Mouse (Mus musculus) ES-Bruce4 (cell line): ENCODE measurements around the gene Msi1. TPM values are rescaled to one million over a fixed set of nuclear protein-coding genes. Genes with fewer than 3 reads are reported as not detected.
A peak's percentile ranks its signal among the peaks of the same experiment; 100 is the strongest.

ENCODE experiments used
- H3K27ac ChIP-seq: 2 replicates; pipeline ENCODE4 v1.5.1; 2012; ENCODE audit warnings: low read length, inconsistent platforms; ENCODE audit not compliant: insufficient read depth
- H3K27me3 ChIP-seq: 2 replicates; pipeline ENCODE4 v1.6.1; 2012; ENCODE audit warnings: mild to moderate bottlenecking, low read length, inconsistent platforms; ENCODE audit not compliant: control insufficient read depth, poor library complexity, insufficient read depth, severe bottlenecking
- H3K36me3 ChIP-seq: 2 replicates; pipeline ENCODE4 v1.6.1; 2012; ENCODE audit warnings: inconsistent platforms, mild to moderate bottlenecking, low read length, moderate library complexity; ENCODE audit not compliant: control insufficient read depth, poor library complexity, insufficient read depth, severe bottlenecking
- H3K4me1 ChIP-seq: one replicate; pipeline ENCODE4 v1.8.1; 2011; ENCODE audit warnings: low read length; ENCODE audit not compliant: control insufficient read depth, insufficient read depth
- H3K4me3 ChIP-seq: 2 replicates; pipeline ENCODE4 v1.5.1; 2011; ENCODE audit warnings: low read depth, mild to moderate bottlenecking, low read length
- H3K9ac ChIP-seq: 2 replicates; pipeline ENCODE4 v1.6.1; 2012; ENCODE audit warnings: low read depth, mild to moderate bottlenecking, inconsistent platforms; ENCODE audit not compliant: poor library complexity, severe bottlenecking
- H3K9me3 ChIP-seq: replicated peaks from 2 replicates; pipeline ENCODE4 v1.6.1; 2012; ENCODE audit warnings: mild to moderate bottlenecking, low read length, inconsistent platforms; ENCODE audit not compliant: control insufficient read depth, poor library complexity, insufficient read depth, severe bottlenecking
- CTCF ChIP-seq: IDR thresholded peaks from one replicate; pipeline ENCODE4 v1.8.1; 2011; ENCODE audit warnings: low read depth, low read length
- EP300 ChIP-seq: IDR thresholded peaks from 2 replicates; pipeline ENCODE4 v1.6.1; 2011; ENCODE audit warnings: low read depth, low read length; ENCODE audit not compliant: insufficient read depth
- POLR2A ChIP-seq: IDR thresholded peaks from one replicate; pipeline ENCODE4 v1.8.1; 2011; ENCODE audit warnings: low read length; ENCODE audit not compliant: insufficient read depth
- polyA plus RNA-seq: library from polyadenylated mRNA; stranded (reverse); fragments of >200 nt; gene quantifications from 2 replicates; pipeline ENCODE4 v1.2.4, GENCODE M21; 2011; ENCODE audit warnings: low read depth; ENCODE audit not compliant: missing spikeins, insufficient read depth, insufficient read length

Gene Msi1
- 48.7 and 49.2 TPM in 2 replicates for polyA plus RNA-seq

DNA sequence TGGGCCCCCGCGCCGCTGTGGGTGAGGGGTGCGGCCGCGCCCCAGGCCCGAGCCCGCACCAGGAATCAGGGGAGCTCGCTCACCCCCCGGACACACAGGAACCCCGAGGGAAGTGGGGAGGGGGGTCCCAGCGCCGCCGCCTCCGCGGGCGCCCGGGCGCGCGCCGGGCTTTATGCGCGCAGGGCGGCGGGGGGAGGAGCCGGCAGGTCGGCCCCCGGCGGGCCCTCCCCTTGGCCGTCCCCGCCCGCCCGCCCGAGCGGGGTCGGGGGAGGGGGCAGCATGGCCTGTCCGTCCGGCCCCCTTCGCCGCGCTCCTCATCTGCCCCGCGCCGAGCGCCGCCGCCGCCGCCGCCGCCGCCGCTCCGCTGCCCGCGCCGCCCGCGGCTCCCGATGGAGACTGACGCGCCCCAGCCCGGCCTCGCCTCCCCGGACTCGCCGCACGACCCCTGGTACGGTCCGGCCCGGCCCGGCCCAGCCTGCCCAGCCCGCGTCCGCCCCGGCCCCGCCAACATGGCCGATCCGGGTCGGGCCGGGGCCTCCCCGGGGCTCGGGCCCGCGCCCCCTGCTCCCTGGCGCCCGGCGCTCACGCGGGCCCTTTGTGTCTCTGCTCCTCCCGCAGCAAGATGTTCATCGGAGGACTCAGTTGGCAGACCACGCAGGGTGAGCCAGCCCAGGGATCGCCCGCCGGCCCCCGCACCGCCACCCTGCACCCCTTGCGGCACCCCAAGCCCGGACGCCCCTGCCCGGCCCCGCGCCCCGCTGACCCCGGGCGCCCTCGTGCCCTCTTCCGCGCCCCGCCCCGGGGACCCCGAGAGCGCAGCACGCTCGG, at the start of gene Msi1:
Gene Msi1, plus strand, starts transcription at position 241 of the 828 bp plus-strand sequence.
- Histone ChIP-seq H3K4me3 (peak within 1 kb of the TSS; percentile 77), H3K9me3 (no peaks in the 10 kb centered on the region), H3K27ac (no peak within 1 kb of the TSS), H3K36me3 (no peaks in the 10 kb centered on the region), H3K27me3 (peaks cover 11% of the 10 kb centered on the region; the same call in 1 of the 2 replicates), H3K4me1 (peaks cover 9% of the 10 kb centered on the region), H3K9ac (peak within 1 kb of the TSS; percentile 98)
- TF ChIP-seq EP300 = no peak
- no peak for TF ChIP-seq POLR2A
- TF ChIP-seq CTCF = no peak

DNA sequence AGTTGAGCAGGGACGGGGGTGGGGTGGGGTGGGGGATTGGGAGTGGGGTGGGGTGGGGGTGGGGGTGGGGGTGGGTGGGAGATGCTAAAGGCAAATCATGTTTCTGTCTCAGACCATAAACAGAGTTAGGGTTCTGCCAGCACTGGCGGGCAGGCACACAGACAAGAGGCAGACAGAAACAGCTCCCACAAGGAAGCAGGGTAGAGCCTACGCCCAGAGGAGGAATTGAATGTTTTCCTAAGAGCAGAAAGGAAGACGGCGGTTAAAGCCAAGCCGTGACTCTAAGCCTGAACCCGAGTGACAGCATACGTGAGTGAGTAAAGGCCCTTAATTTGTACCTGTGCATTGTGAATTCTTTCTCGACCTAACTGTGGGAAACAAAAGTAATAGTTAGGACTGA, 37.5 kb upstream of the Msi1 start:
- H3K4me3 ChIP-seq = no peak overlapping the region
- no peak overlapping the region for H3K9ac ChIP-seq
- H3K27ac ChIP-seq = no peak overlapping the region
- H3K4me1 ChIP-seq = peaks cover 4% of the 10 kb centered on the region
- no peaks in the 10 kb centered on the region for H3K9me3 ChIP-seq
- TF ChIP-seq CTCF = no peak
- TF ChIP-seq EP300 = no peak
- TF ChIP-seq POLR2A = no peak
- no peaks in the 10 kb centered on the region for H3K27me3 ChIP-seq
- H3K36me3 ChIP-seq = no peaks in the 10 kb centered on the region

DNA sequence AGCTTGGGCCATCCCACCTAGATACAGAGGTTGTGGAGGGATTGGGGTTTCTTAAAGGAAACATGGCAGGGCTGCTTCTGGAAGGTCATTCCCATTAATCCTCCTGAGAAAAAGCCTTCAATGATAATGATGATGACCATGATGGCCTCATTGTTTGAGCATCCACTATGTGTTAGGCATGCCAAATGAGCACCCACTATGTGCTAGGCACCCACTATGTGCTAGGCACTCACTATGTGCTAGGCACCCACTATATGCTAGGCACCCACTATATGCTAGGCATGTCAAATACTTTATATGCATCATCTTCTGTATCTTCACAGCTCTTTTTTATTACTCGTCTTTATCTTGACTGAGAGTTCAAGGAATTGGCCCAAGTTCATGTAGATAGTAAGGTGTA, 36.4 kb upstream of the Msi1 start:
- Histone ChIP-seq H3K27ac (no peak overlapping the region), H3K9ac (no peak overlapping the region), H3K9me3 (no peaks in the 10 kb centered on the region), H3K4me1 (peaks cover 4% of the 10 kb centered on the region), H3K36me3 (no peaks in the 10 kb centered on the region), H3K27me3 (no peaks in the 10 kb centered on the region), H3K4me3 (no peak overlapping the region)
- TF ChIP-seq EP300 (no peak), CTCF (no peak), POLR2A (no peak)

DNA sequence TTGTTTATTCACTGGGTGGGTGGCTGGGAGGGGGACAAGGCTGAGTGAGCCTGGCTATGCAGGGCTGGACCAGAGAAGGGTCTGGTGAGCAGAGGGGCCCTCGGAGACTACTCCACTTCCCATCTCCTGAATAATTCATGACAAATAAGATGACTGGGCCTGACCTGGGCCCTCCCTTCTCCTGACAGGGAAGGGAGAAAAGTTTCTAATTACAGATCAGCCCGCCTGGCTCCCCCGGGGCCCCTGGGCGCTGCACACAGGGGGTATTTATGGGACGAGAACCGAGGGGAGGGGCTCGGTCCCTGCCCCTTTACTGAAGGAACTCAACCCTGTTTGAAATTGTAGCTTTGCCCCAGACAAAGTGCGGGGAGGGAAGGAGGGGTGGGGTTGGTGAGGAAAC, 35.2 kb upstream of the Msi1 start:
- 0 out of 2 replicates have a peak overlapping the region, but pooled peaks have one; percentile 1 for H3K27ac ChIP-seq
- peaks cover 4% of the 10 kb centered on the region for H3K4me1 ChIP-seq
- TF ChIP-seq POLR2A = no peak
- no peak for TF ChIP-seq EP300
- no peak for TF ChIP-seq CTCF
- H3K27me3 ChIP-seq = no peaks in the 10 kb centered on the region
- H3K9me3 ChIP-seq = no peaks in the 10 kb centered on the region
- no peaks in the 10 kb centered on the region for H3K36me3 ChIP-seq
- no peak overlapping the region for H3K4me3 ChIP-seq
- H3K9ac ChIP-seq = 0 out of 2 replicates have a peak overlapping the region, but pooled peaks have one; percentile 13

DNA sequence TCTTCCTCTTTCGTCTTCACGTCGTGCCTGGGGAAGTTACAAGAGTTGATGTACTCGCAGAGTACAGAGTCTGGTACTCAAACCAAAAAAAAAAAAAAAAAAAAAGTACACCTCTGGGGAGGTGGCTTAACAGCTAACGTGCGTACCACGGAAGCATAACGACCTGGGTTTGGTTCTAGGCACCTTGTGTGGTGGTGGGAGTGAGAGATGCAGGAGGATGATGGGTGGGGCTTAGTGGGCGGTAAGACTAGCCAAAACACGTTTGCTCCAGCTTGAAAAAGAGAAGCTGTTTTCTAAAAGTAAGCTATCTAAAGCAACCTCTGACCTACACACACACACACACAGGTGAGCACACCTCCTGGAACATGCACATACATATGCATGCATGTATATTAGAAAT, 34.6 kb upstream of the Msi1 start:
- peaks cover 4% of the 10 kb centered on the region for H3K4me1 ChIP-seq
- H3K4me3 ChIP-seq = no peak overlapping the region
- no peaks in the 10 kb centered on the region for H3K36me3 ChIP-seq
- 0 out of 2 replicates have a peak overlapping the region, but pooled peaks have one; percentile 16 for H3K27ac ChIP-seq
- 0 out of 2 replicates have a peak overlapping the region, but pooled peaks have one; percentile 13 for H3K9ac ChIP-seq
- H3K9me3 ChIP-seq = no peaks in the 10 kb centered on the region
- TF ChIP-seq POLR2A (no peak), CTCF (no peak)
- no peaks in the 10 kb centered on the region for H3K27me3 ChIP-seq

DNA sequence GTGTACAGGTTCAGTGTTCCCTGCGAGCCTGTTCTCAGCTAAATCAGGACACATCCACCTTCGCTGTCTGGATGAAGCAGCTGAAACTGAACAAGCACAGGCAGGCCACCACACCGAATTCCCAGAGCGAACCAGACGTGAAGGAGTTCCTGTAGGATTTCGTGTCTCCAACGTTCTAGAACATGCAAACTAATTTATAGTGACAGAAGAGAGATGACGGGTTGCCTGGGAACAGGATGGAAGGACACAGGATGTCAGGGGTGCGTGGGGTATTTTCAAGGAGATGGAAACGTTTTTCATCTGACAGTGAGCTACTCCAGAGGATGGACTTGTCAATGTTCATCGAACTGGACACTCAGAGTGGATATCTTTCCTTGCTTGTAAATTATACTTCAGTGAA, 32.7 kb upstream of the Msi1 start:
- no peak for TF ChIP-seq CTCF
- TF ChIP-seq EP300 = no peak
- no peak for TF ChIP-seq POLR2A
- no peak overlapping the region for H3K4me3 ChIP-seq
- H3K4me1 ChIP-seq = peaks cover 4% of the 10 kb centered on the region
- H3K9ac ChIP-seq = no peak overlapping the region
- H3K27me3 ChIP-seq = no peaks in the 10 kb centered on the region
- H3K27ac ChIP-seq = no peak overlapping the region
- no peaks in the 10 kb centered on the region for H3K9me3 ChIP-seq
- H3K36me3 ChIP-seq = no peaks in the 10 kb centered on the region
